Mouse (Mus musculus): Measurements from ENCODE around the gene Grb10.

- TF ChIP-seq CTCF (IDR thresholded peaks at IDR 0.05; ENCODE audit: control insufficient read depth, insufficient read depth, insufficient read length) (no peak), MAX (IDR thresholded peaks at IDR 0.05) (no peak), MYOD1 (IDR thresholded peaks at IDR 0.05; ENCODE audit: control insufficient read depth, insufficient read length, low read depth) (no peak), MYOG (IDR thresholded peaks at IDR 0.05; ENCODE audit: control insufficient read depth, extremely low read depth, insufficient read length) (no peak)
These were observed 106.2 kb downstream of the Grb10 start for GRCm38 (mm10) chr11:11932102-11932789.

All from C2C12 (cell line).